ENCODE assay signal across 29 mouse cellular contexts in genomic region chr1:35764068-35764467, GRCm38 (mm10).
"Had no signal": no experiment of that assay in that cellular context is flagged by ENCODE, and none has a peak within 500 bp of the region (broad histone marks: within the 10 kb centered on the region; RNA-seq: fewer than 3 reads in every experiment).

No protein-coding gene starts in this region.

- DNase-seq: left cerebral cortex, postnatal 4 days; liver, embryonic 13.5 days; lung, adult 18-20 months; lung, adult 2 months; lung, embryonic 14.5 days; lung, postnatal 10 days; lung, postnatal 14 days; lung, postnatal 36 days; lung, postnatal 4 days; midbrain, embryonic 14.5 days had no signal

- H3K4me1 ChIP-seq: liver, embryonic 13.5 days; liver, embryonic 15.5 days; lung, embryonic 15.5 days; midbrain, embryonic 12.5 days; midbrain, embryonic 13.5 days; neural tube, embryonic 12.5 days; neural tube, embryonic 13.5 days had no signal

- H3K27ac ChIP-seq: left cerebral cortex, adult 2 months; limb, embryonic 10.5 days; limb, embryonic 12.5 days; limb, embryonic 13.5 days; limb, embryonic 15.5 days; liver, embryonic 13.5 days; liver, embryonic 14.5 days; liver, embryonic 15.5 days; lung, embryonic 15.5 days; macrophage; midbrain, embryonic 12.5 days; midbrain, embryonic 13.5 days; neural tube, embryonic 12.5 days; neural tube, embryonic 13.5 days had no signal

- H3K27me3 ChIP-seq: limb, embryonic 12.5 days; limb, embryonic 13.5 days; limb, embryonic 15.5 days; liver, embryonic 13.5 days; liver, embryonic 15.5 days; lung, embryonic 15.5 days; midbrain, embryonic 12.5 days; midbrain, embryonic 13.5 days; neural tube, embryonic 12.5 days; neural tube, embryonic 13.5 days had no signal

- H3K4me3 ChIP-seq: left cerebral cortex, adult 2 months; limb, embryonic 10.5 days; limb, embryonic 12.5 days; limb, embryonic 13.5 days; limb, embryonic 15.5 days; liver, embryonic 13.5 days; liver, embryonic 15.5 days; lung, embryonic 15.5 days; megakaryocyte, embryonic 14.5 days; midbrain, embryonic 10.5 days; midbrain, embryonic 12.5 days; midbrain, embryonic 13.5 days; myocyte; neural tube, embryonic 12.5 days; neural tube, embryonic 13.5 days had no signal

- H3K4me2 ChIP-seq: limb, embryonic 12.5 days; limb, embryonic 13.5 days; limb, embryonic 15.5 days; liver, embryonic 11.5 days; liver, embryonic 13.5 days; liver, embryonic 15.5 days; lung, embryonic 14.5 days; lung, embryonic 15.5 days; midbrain, embryonic 12.5 days; midbrain, embryonic 13.5 days; neural tube, embryonic 12.5 days; neural tube, embryonic 13.5 days had no signal

- ATAC-seq: lung, postnatal 0 days; midbrain, embryonic 16.5 days had no signal

- H3K9ac ChIP-seq: limb, embryonic 12.5 days; limb, embryonic 13.5 days; limb, embryonic 15.5 days; liver, embryonic 13.5 days; liver, embryonic 14.5 days; liver, embryonic 15.5 days; lung, embryonic 14.5 days; lung, embryonic 15.5 days; midbrain, embryonic 12.5 days; midbrain, embryonic 13.5 days; neural tube, embryonic 12.5 days; neural tube, embryonic 13.5 days had no signal

- H3K9me3 ChIP-seq: limb, embryonic 10.5 days; limb, embryonic 12.5 days; limb, embryonic 13.5 days; limb, embryonic 15.5 days; liver, embryonic 13.5 days; liver, embryonic 15.5 days; lung, embryonic 15.5 days; midbrain, embryonic 10.5 days; midbrain, embryonic 12.5 days; midbrain, embryonic 13.5 days; neural tube, embryonic 12.5 days; neural tube, embryonic 13.5 days had no signal

- H3K36me3 ChIP-seq: limb, embryonic 10.5 days; limb, embryonic 12.5 days; limb, embryonic 13.5 days; limb, embryonic 15.5 days; liver, embryonic 13.5 days; liver, embryonic 15.5 days; lung, embryonic 15.5 days; midbrain, embryonic 10.5 days; midbrain, embryonic 12.5 days; midbrain, embryonic 13.5 days; neural tube, embryonic 12.5 days; neural tube, embryonic 13.5 days had no signal
